Mouse (Mus musculus) heart, embryonic 15.5 days (tissue): ENCODE results near the gene Olfr850. TPM values are rescaled to one million over a fixed set of nuclear protein-coding genes. Genes with fewer than 3 reads are reported as not detected.

Source experiments
- ATAC-seq: fragments of 200-750 bp; cut with Nextera tagmentation; replicated peaks from 2 replicates; pipeline ENCODE4 v1.8.0; 2017; ENCODE audit warnings: low read depth, moderate TSS enrichment; ENCODE audit not compliant: insufficient number of reproducible peaks, insufficient read depth, low FRiP score
- H3K27ac ChIP-seq: fragments of 300-500 bp; sonication (generic); 2 replicates; pipeline ENCODE4 v1.5.1; 2015; ENCODE audit warnings: mild to moderate bottlenecking, inconsistent platforms
- H3K27me3 ChIP-seq: fragments of 300-500 bp; sonication (generic); 2 replicates; pipeline ENCODE4 v1.6.1; 2015; ENCODE audit warnings: inconsistent platforms
- H3K36me3 ChIP-seq: fragments of 300-500 bp; sonication (generic); 2 replicates; pipeline ENCODE4 v1.6.1; 2015; ENCODE audit warnings: mild to moderate bottlenecking, inconsistent platforms
- H3K4me1 ChIP-seq: fragments of 300-500 bp; sonication (generic); replicated peaks from 2 replicates; pipeline ENCODE4 v1.6.1; 2015; ENCODE audit warnings: inconsistent platforms
- H3K4me2 ChIP-seq: fragments of 300-500 bp; sonication (generic); 2 replicates; pipeline ENCODE4 v1.6.1; 2015; ENCODE audit warnings: inconsistent platforms, mild to moderate bottlenecking, moderate library complexity
- H3K4me3 ChIP-seq: fragments of 300-500 bp; sonication (generic); 2 replicates; pipeline ENCODE4 v1.5.1; 2015; ENCODE audit warnings: mild to moderate bottlenecking, inconsistent platforms
- H3K9ac ChIP-seq: fragments of 300-500 bp; sonication (generic); 2 replicates; pipeline ENCODE4 v1.6.1; 2015; ENCODE audit warnings: mild to moderate bottlenecking, inconsistent platforms
- H3K9me3 ChIP-seq: fragments of 300-500 bp; sonication (generic); replicated peaks from 2 replicates; pipeline ENCODE4 v1.6.1; 2016; ENCODE audit warnings: inconsistent platforms
- WGBS: fragments of 180-500 bp; shearing (Covaris S2); methylation state at CpG from one replicate; pipeline ENCODE4 v1.1.7; 2015; ENCODE audit warnings: mixed read lengths; 5-methylcytosine and 5-hydroxymethylcytosine counted together
- polyA plus RNA-seq: library from polyadenylated mRNA; unstranded; fragments of >200 nt; fragmentation: Nextera tagmentation; extraction: Ambion mirVana; gene quantifications from 2 replicates; pipeline ENCODE4 v1.2.1, GENCODE M21; 2015

Olfr850 gene
- polyA plus RNA-seq, result not detected in 2 replicates

DNA sequence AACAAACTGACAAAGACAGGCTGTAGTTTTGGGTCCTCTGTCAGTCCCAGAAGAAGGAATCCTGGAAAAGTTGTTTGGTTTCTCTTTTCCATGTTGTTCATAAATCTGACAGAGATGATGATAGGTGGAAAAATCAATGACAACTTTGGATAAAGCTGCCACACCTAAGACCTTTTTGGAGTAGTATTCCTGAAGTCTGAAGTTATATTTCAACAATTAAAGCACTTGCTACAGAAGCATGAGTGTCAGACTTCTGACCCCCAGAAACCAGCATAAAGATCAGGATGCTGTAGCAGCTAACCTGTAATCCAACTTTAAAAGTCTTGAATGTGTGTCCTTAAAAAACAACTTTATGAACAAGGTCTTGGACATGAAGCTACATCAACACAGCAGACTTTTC is at the start of gene Olfr850:
TSS of gene Olfr850 (minus strand) at position 101 of the 400 bp plus-strand sequence.
- no peak within 1 kb of the TSS for H3K27ac ChIP-seq
- no peaks in the 10 kb centered on the region for H3K27me3 ChIP-seq
- no peaks in the 10 kb centered on the region for H3K36me3 ChIP-seq
- no peak within 1 kb of the TSS for H3K4me2 ChIP-seq
- no peak within 1 kb of the TSS for H3K9ac ChIP-seq
- H3K9me3 ChIP-seq, result peaks cover 5% of the 10 kb centered on the region; the same call in 1 of the 2 replicates
- ATAC-seq, result no peak
- no peak within 1 kb of the TSS for H3K4me3 ChIP-seq
- no peaks in the 10 kb centered on the region for H3K4me1 ChIP-seq

DNA sequence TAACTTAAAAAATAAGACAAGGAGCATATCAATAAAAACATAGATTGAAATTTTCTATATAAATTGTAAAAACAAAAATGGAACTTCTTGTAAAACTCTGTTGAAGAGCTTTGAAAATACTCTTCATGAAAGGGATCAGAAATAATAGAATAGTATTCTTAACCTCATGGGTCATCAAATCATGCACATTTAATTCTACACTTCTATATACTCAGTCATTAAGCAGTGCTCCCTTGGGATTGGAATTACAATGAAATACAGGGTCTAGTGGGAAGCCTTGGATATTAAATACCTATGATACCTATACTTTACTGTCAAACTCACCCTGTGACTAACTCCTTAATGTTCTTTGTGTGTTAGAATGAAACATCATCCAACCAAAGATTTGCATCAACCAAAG is 14.9 kb upstream of the Olfr850 start, which contains the start of gene Olfr851:
TSS of gene Olfr851 (plus strand) at position 301 of the 400 bp plus-strand sequence.
- Histone ChIP-seq H3K4me3 (no peak within 1 kb of the TSS), H3K9ac (no peak within 1 kb of the TSS), H3K27me3 (no peaks in the 10 kb centered on the region), H3K4me1 (no peaks in the 10 kb centered on the region), H3K4me2 (no peak within 1 kb of the TSS), H3K27ac (no peak within 1 kb of the TSS), H3K36me3 (no peaks in the 10 kb centered on the region), H3K9me3 (peaks cover 5% of the 10 kb centered on the region; the same call in 1 of the 2 replicates)
- no peak for ATAC-seq

DNA sequence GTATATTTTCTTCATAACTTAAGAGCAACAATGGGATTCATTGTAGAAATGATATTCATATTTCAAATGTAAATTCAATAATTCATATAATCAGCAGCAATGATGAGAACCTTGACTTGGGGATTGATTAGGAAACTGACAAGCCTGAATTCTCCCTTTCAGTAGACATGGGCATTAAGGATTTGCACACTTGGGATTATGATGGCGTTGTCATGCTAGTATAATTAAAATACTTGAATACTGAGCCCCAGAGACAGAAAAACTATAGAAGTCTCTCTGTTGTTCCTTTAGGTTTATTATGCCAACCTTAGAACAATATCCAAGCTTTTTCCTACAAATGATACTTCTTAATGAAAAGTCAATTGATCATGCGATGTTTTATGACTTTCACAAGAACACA is 38.1 kb downstream of the Olfr850 start, which contains the start of gene Olfr849:
TSS of gene Olfr849 (plus strand) at position 301 of the 400 bp plus-strand sequence.
- Histone ChIP-seq H3K9ac (no peak within 1 kb of the TSS), H3K9me3 (no peaks in the 10 kb centered on the region; the same call in 1 of the 2 replicates), H3K4me3 (no peak within 1 kb of the TSS), H3K36me3 (no peaks in the 10 kb centered on the region), H3K4me1 (no peaks in the 10 kb centered on the region), H3K27ac (no peak within 1 kb of the TSS), H3K4me2 (no peak within 1 kb of the TSS), H3K27me3 (no peaks in the 10 kb centered on the region)
- 76% methylated on average over 2 of the region's 2 CpGs for WGBS
- ATAC-seq, result no peak

Other genes with a start within 250 kb of the Olfr850 start
- gene Olfr843, start 226.3 kb downstream of the Olfr850 start, polyA plus RNA-seq, result not detected in 2 replicates
- not detected in 2 replicates for gene Olfr844, start 161.9 kb downstream of the Olfr850 start, polyA plus RNA-seq
- gene Olfr845, start 141.8 kb downstream of the Olfr850 start, polyA plus RNA-seq, result not detected in 2 replicates
- not detected in 2 replicates for gene Olfr846, start 114.2 kb downstream of the Olfr850 start, polyA plus RNA-seq
- not detected in 2 replicates for gene Olfr847, start 99.6 kb downstream of the Olfr850 start, polyA plus RNA-seq
- gene Olfr849, start 38.0 kb downstream of the Olfr850 start, polyA plus RNA-seq, result not detected in 2 replicates
- gene Olfr851, start 15.0 kb upstream of the Olfr850 start, polyA plus RNA-seq, result not detected in 2 replicates
- not detected in 2 replicates for gene Olfr853, start 62.8 kb upstream of the Olfr850 start, polyA plus RNA-seq
- not detected in 2 replicates for gene Olfr854, start 89.1 kb upstream of the Olfr850 start, polyA plus RNA-seq
- gene Olfr855, start 104.4 kb upstream of the Olfr850 start, polyA plus RNA-seq, result not detected in 2 replicates
- gene Zfp317, start 143.9 kb upstream of the Olfr850 start, polyA plus RNA-seq, result 16.4 and 19.0 TPM in 2 replicates
- not detected in 2 replicates for gene Olfr857, start 231.2 kb upstream of the Olfr850 start, polyA plus RNA-seq